14 mouse cellular contexts compared by ENCODE assay signal in the genomic region with DNA sequence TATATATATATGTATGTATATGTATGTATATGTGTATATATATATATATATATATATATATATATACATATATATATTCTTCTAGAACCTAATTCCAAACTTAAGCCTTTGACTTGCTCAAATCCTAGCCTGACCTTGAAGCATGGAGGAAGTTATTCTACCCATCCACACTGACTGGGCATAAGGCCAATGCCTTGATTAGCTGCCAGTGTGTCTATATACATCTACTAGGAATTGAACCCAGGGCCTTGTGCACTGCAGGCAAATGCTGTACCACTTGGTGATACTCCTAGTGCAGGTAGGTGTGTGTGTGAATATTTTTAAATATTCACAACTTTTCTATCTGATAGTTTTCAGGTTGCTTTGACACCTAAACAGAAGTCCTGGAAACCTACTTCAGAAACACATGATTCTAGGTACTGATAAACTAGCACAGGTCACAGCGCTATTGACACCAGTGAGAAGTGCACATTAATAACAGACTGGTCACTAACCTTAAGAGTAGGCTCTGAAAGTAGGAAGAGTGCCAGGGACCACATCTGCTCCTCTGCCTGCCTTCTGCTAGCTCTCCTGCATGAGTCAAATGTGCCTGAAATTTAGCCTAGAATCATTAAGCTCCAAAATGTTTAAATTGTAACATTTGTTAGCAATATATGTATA. TPM values are rescaled to one million over a fixed set of nuclear protein-coding genes. Genes with fewer than 3 reads are reported as not detected.
DNase-seq lines count a peak whose midpoint lies in the region; ATAC-seq and TF ChIP-seq lines count a peak whose summit lies in the region.
"Had no signal": no experiment of that assay in that cellular context is flagged by ENCODE, and none has a peak within 500 bp of the region (broad histone marks: within the 10 kb centered on the region; RNA-seq: fewer than 3 reads in every experiment).

No protein-coding gene starts in this region.

- TF ChIP-seq POLR2A in brain, embryonic 14.5 days (IDR thresholded peaks at IDR 0.05; ENCODE audit: borderline replicate concordance, extremely low read depth, insufficient read depth, insufficient read length, poor library complexity, severe bottlenecking), result no peak

- H3K4me3 ChIP-seq in layer of hippocampus, adult 2 months, result no peak overlapping the region
- H3K4me3 ChIP-seq: embryonic facial prominence, embryonic 13.5 days; forebrain, embryonic 12.5 days; hindbrain, embryonic 15.5 days; neural tube, embryonic 15.5 days had no signal

- peak; percentile 47 for DNase-seq in adrenal gland, postnatal 10 days
- DNase-seq in adrenal gland, adult 8-10 months, result no peak
- DNase-seq in layer of hippocampus, adult 2 months (ENCODE audit: low spot score in 2 of 2), result no peak
- DNase-seq in layer of hippocampus, postnatal 14 days (ENCODE audit: low spot score in 2 of 2), result no peak
- DNase-seq in brain, embryonic 14.5 days (ENCODE audit: low read depth), result peak; percentile 30
- DNase-seq in kidney, adult 9 months, result peak; percentile 79
- DNase-seq in thymus, postnatal 4 days, result no peak
- DNase-seq: gastrocnemius, postnatal 25 days; right cerebral cortex, postnatal 14 days had no signal

- TF ChIP-seq CTCF in layer of hippocampus, adult 2 months (conservative IDR thresholded peaks at IDR 0.05), result no peak
- no peak for TF ChIP-seq CTCF in brain, embryonic 14.5 days (IDR thresholded peaks at IDR 0.05; ENCODE audit: borderline replicate concordance, extremely low read depth, insufficient read depth, insufficient read length)

- no peak for ATAC-seq in erythroblast, adult 5-6 weeks (replicated peaks; ENCODE audit: low FRiP score, poor library complexity, severe bottlenecking)

- peak overlapping the region; percentile 52 for H3K27ac ChIP-seq in layer of hippocampus, adult 2 months
- H3K27ac ChIP-seq: embryonic facial prominence, embryonic 13.5 days; forebrain, embryonic 12.5 days; hindbrain, embryonic 15.5 days; neural tube, embryonic 15.5 days had no signal

RNA-seq across cellular contexts. Expression of gene Gm10642, which starts 53.7 kb away (rescaled TPM):
- total RNA-seq in adrenal gland, postnatal 10 days (2021), result 1 to 10 TPM in 1 of 2 experiments, under 1 TPM in 1; 0.60 to 1.1 TPM
- total RNA-seq in adrenal gland, adult 8-10 months (2022), result under 1 TPM; 0.37 to 0.65 (median 0.47) TPM
- under 1 TPM; 0.59 to 0.93 TPM for total RNA-seq in layer of hippocampus, adult 2 months (2021)
- total RNA-seq in layer of hippocampus, postnatal 14 days (2021), result 1 to 10 TPM; 1.2 to 2.0 TPM
- 0.50 and 0.90 TPM in 2 replicates for polyA plus RNA-seq in brain, embryonic 14.5 days (2012; rRNA removed)
- 0.96 and 3.8 TPM in 2 replicates for total RNA-seq in erythroblast, adult 5-6 weeks (2015; ENCODE audit: low replicate concordance)
- total RNA-seq in erythroblast, adult 5-6 weeks (2017; ENCODE audit: low replicate concordance), result 15.2 and 16.0 TPM in 2 replicates

RNA-seq across cellular contexts. Expression of gene Mindy2, which starts 54.7 kb away (rescaled TPM):
- total RNA-seq in adrenal gland, postnatal 10 days (2021), result 10 to 100 TPM; 17.5 to 21.2 TPM
- 10 to 100 TPM; 15.9 to 22.7 (median 19.1) TPM for total RNA-seq in adrenal gland, adult 8-10 months (2022)
- total RNA-seq in layer of hippocampus, adult 2 months (2021), result 10 to 100 TPM; 30.4 to 33.3 TPM
- 10 to 100 TPM; 32.1 to 32.8 TPM for total RNA-seq in layer of hippocampus, postnatal 14 days (2021)
- polyA plus RNA-seq in brain, embryonic 14.5 days (2012; rRNA removed), result 12.7 and 17.2 TPM in 2 replicates
- total RNA-seq in erythroblast, adult 5-6 weeks (2015; ENCODE audit: low replicate concordance), result 36.3 and 54.1 TPM in 2 replicates
- 53.9 and 58.1 TPM in 2 replicates for total RNA-seq in erythroblast, adult 5-6 weeks (2017; ENCODE audit: low replicate concordance)

RNA-seq across cellular contexts. Expression of gene Sltm, which starts 59.8 kb away (rescaled TPM):
- total RNA-seq in adrenal gland, postnatal 10 days (2021), result 10 to 100 TPM; 27.4 to 36.0 TPM
- total RNA-seq in adrenal gland, adult 8-10 months (2022), result 10 to 100 TPM; 25.6 to 66.3 (median 38.4) TPM
- total RNA-seq in layer of hippocampus, adult 2 months (2021), result 10 to 100 TPM; 53.0 to 60.1 TPM
- total RNA-seq in layer of hippocampus, postnatal 14 days (2021), result 10 to 100 TPM; 44.0 to 47.0 TPM
- polyA plus RNA-seq in brain, embryonic 14.5 days (2012; rRNA removed), result 45.4 and 58.8 TPM in 2 replicates
- total RNA-seq in erythroblast, adult 5-6 weeks (2015; ENCODE audit: low replicate concordance), result 15.4 and 29.9 TPM in 2 replicates
- 25.6 and 33.6 TPM in 2 replicates for total RNA-seq in erythroblast, adult 5-6 weeks (2017; ENCODE audit: low replicate concordance)

Comparison
In these comparisons a context has a peak if more than half of its experiments do, and no peak if none do; other contexts are left out.
1. DNase-seq: peak in adrenal gland, postnatal 10 days (single experiment), brain, embryonic 14.5 days (single experiment) and kidney, adult 9 months (single experiment); none in adrenal gland, adult 8-10 months (single experiment), layer of hippocampus, adult 2 months (0 of 2), layer of hippocampus, postnatal 14 days (0 of 2) and thymus, postnatal 4 days (single experiment).